Mouse (Mus musculus) heart, postnatal 0 days (tissue): ENCODE measurements around the gene Tap1. TPM values are rescaled to one million over a fixed set of nuclear protein-coding genes. Genes with fewer than 3 reads are reported as not detected.
A peak's percentile ranks its signal among the peaks of the same experiment; 100 is the strongest.

ENCODE experiments used
- ATAC-seq: fragments of 200-750 bp; cut with Nextera tagmentation; 2 replicates; pipeline ENCODE4 v1.8.0; 2017; ENCODE audit warnings: low read depth, moderate number of reproducible peaks, moderate library complexity; ENCODE audit not compliant: insufficient read depth
- DNase-seq: peaks from one replicate; pipeline ENCODE4 v3.0.0-alpha.2; 2016; ENCODE audit warnings: low spot score
- H3K27ac ChIP-seq: fragments of 300-500 bp; sonication (generic); 2 replicates; pipeline ENCODE4 v1.5.1; 2014; ENCODE audit warnings: low read depth, mild to moderate bottlenecking
- H3K27me3 ChIP-seq: fragments of 300-500 bp; sonication (generic); 2 replicates; pipeline ENCODE4 v1.6.1; 2014; ENCODE audit warnings: low read length, mixed read lengths; ENCODE audit not compliant: control insufficient read depth, insufficient read depth
- H3K36me3 ChIP-seq: fragments of 300-500 bp; sonication (generic); replicated peaks from 2 replicates; pipeline ENCODE4 v1.6.1; 2014; ENCODE audit warnings: low read length, mixed read lengths; ENCODE audit not compliant: control insufficient read depth, insufficient read depth
- H3K4me1 ChIP-seq: fragments of 300-500 bp; sonication (generic); 2 replicates; pipeline ENCODE4 v1.6.1; 2014; ENCODE audit warnings: antibody characterized with exemption; ENCODE audit not compliant: control insufficient read depth, insufficient read depth
- H3K4me2 ChIP-seq: fragments of 300-500 bp; sonication (generic); 2 replicates; pipeline ENCODE4 v1.6.1; 2014; ENCODE audit warnings: low read depth, mild to moderate bottlenecking, low read length, moderate library complexity
- H3K4me3 ChIP-seq: fragments of 300-500 bp; sonication (generic); 2 replicates; pipeline ENCODE4 v1.5.1; 2014; ENCODE audit warnings: low read depth, low read length
- H3K9ac ChIP-seq: fragments of 300-500 bp; sonication (generic); replicated peaks from 2 replicates; pipeline ENCODE4 v1.6.1; 2014; ENCODE audit warnings: low read depth, low read length, mixed read lengths
- H3K9me3 ChIP-seq: fragments of 300-500 bp; sonication (generic); replicated peaks from 2 replicates; pipeline ENCODE4 v1.6.1; 2016; ENCODE audit warnings: low read length; ENCODE audit not compliant: control insufficient read depth
- CTCF ChIP-seq: IDR thresholded peaks from 2 replicates; pipeline ENCODE4 v1.5.1; 2016; ENCODE audit warnings: antibody characterized with exemption, control low read depth, low read depth
- EP300 ChIP-seq: IDR thresholded peaks from 2 replicates; pipeline ENCODE4 v1.6.1; 2016; ENCODE audit warnings: antibody characterized with exemption, low read depth
- WGBS: fragments of 180-500 bp; shearing (Covaris S2); extraction: QIAGEN DNeasy Blood & Tissue Kit; methylation state at CpG from one replicate; pipeline ENCODE4 v1.1.7; 2014; 5-methylcytosine and 5-hydroxymethylcytosine counted together
- polyA plus RNA-seq: library from polyadenylated mRNA; unstranded; fragments of >200 nt; fragmentation: Nextera tagmentation; extraction: Ambion mirVana; gene quantifications from 2 replicates; pipeline ENCODE4 v1.2.1, GENCODE M21; 2015
- total RNA-seq: library from RNA; depleted of rRNA; stranded (reverse); fragments of >200 nt; gene quantifications from 2 replicates; pipeline ENCODE4 v1.2.3, GENCODE M21; 2014; ENCODE audit warnings: low replicate concordance

Tap1 gene
- total and polyA plus RNA-seq, 2 experiments from 2014 or later: 3.7 to 10.7 TPM

GRCm38 (mm10) chr17:34179019-34179418 lies 8.3 kb upstream of the Tap1 start:
- H3K9ac ChIP-seq: no peak overlapping the region
- 0 out of 2 replicates have a peak, but pooled peaks cover 6% of the 10 kb centered on the region for H3K27me3 ChIP-seq
- no peak for TF ChIP-seq CTCF
- no peak for TF ChIP-seq EP300
- ATAC-seq: no peak
- no peak overlapping the region for H3K27ac ChIP-seq
- peaks cover 8% of the 10 kb centered on the region; the same call in 1 of the 2 replicates for H3K9me3 ChIP-seq
- no peaks in the 10 kb centered on the region for H3K36me3 ChIP-seq
- no peak overlapping the region for H3K4me2 ChIP-seq
- no peak overlapping the region for H3K4me3 ChIP-seq
- H3K4me1 ChIP-seq: no peaks in the 10 kb centered on the region
- 53% methylated on average over 6 of the region's 6 CpGs for WGBS
- no peak for DNase-seq

- TF ChIP-seq CTCF: no peak
- TF ChIP-seq EP300: no peak
- DNase-seq (no peak), ATAC-seq (no peak)
- Histone ChIP-seq H3K4me1 (no peaks in the 10 kb centered on the region), H3K36me3 (no peaks in the 10 kb centered on the region), H3K27me3 (peaks cover 15% of the 10 kb centered on the region; the same call in 1 of the 2 replicates), H3K4me3 (no peak overlapping the region), H3K4me2 (no peak overlapping the region), H3K9ac (no peak overlapping the region), H3K9me3 (peaks cover 8% of the 10 kb centered on the region; the same call in 1 of the 2 replicates), H3K27ac (no peak overlapping the region)
- WGBS: 65% methylated on average over 13 of the region's 13 CpGs
These were observed 7.2 kb upstream of the Tap1 start for GRCm38 (mm10) chr17:34179913-34180859.

GRCm38 (mm10) chr17:34183564-34184219 lies 3.7 kb upstream of the Tap1 start:
- H3K4me1 ChIP-seq: peaks cover 8% of the 10 kb centered on the region; the same call in 1 of the 2 replicates
- H3K36me3 ChIP-seq: no peaks in the 10 kb centered on the region
- no peak overlapping the region for H3K4me3 ChIP-seq
- no peak for DNase-seq
- no peak for TF ChIP-seq CTCF
- WGBS: 58% methylated on average over 15 of the region's 15 CpGs
- ATAC-seq: no peak
- no peak overlapping the region for H3K27ac ChIP-seq
- H3K9me3 ChIP-seq: no peaks in the 10 kb centered on the region
- H3K27me3 ChIP-seq: peaks cover 35% of the 10 kb centered on the region
- no peak overlapping the region for H3K9ac ChIP-seq
- no peak overlapping the region for H3K4me2 ChIP-seq

- Histone ChIP-seq H3K9ac (no peak overlapping the region), H3K27ac (no peak overlapping the region), H3K9me3 (no peaks in the 10 kb centered on the region), H3K4me1 (peaks cover 8% of the 10 kb centered on the region; the same call in 1 of the 2 replicates), H3K4me3 (no peak overlapping the region), H3K4me2 (no peak overlapping the region), H3K36me3 (no peaks in the 10 kb centered on the region), H3K27me3 (peaks cover 42% of the 10 kb centered on the region)
- ATAC-seq: no peak
- DNase-seq: no peak
- no peak for TF ChIP-seq EP300
- no peak for TF ChIP-seq CTCF
- whole genome bisulfite sequencing: 81% methylated on average over 9 of the region's 9 CpGs
These were observed 1.8 kb upstream of the Tap1 start for GRCm38 (mm10) chr17:34185526-34185925.

- WGBS: 5% methylated on average over 14 of the region's 14 CpGs
- DNase-seq: no peak
- peaks cover 8% of the 10 kb centered on the region; the same call in 1 of the 2 replicates for H3K4me1 ChIP-seq
- H3K27me3 ChIP-seq: peaks cover 55% of the 10 kb centered on the region
- peak overlapping the region; percentile 94 for H3K4me2 ChIP-seq
- H3K27ac ChIP-seq: no peak overlapping the region
- H3K36me3 ChIP-seq: no peaks in the 10 kb centered on the region
- no peaks in the 10 kb centered on the region for H3K9me3 ChIP-seq
- peak overlapping the region; percentile 69 for H3K4me3 ChIP-seq
- no peak for ATAC-seq
- peak overlapping the region; percentile 77; the same call in 1 of the 2 replicates for H3K9ac ChIP-seq
- TF ChIP-seq CTCF (no peak), EP300 (no peak)
These were observed 480 bp upstream of the Tap1 start for GRCm38 (mm10) chr17:34186885-34187260.
